Mouse (Mus musculus) gastrocnemius, adult 18-20 months (tissue): ENCODE results near the gene Insc. TPM values are rescaled to one million over a fixed set of nuclear protein-coding genes. Genes with fewer than 3 reads are reported as not detected.
"Not testable (repeated sequence)": the region's sequence is repeated elsewhere in the genome, so short reads cannot be mapped to it uniquely, and the experiment has no call there.

Source experiments
- DNase-seq: peaks from one replicate; pipeline ENCODE4 v3.0.0; 2021; ENCODE audit warnings: low spot score
- long read RNA-seq, 2 experiments: library from polyadenylated mRNA; stranded (forward); transcript quantifications; one replicate each; pipeline ENCODE4 v2.0.0; 2021
- total RNA-seq, 2 experiments: library from RNA; stranded (reverse); gene quantifications; 2 replicates each; pipeline ENCODE4 v1.2.3; 2021

Insc gene
- total RNA-seq = 1 to 10 TPM in 1 of 2 experiments, under 1 TPM in 1; 0.64 to 1.5 TPM
- long read RNA-seq, experiment 1 = 0 reads
- long read RNA-seq, experiment 2, partial matches to known transcripts = 0 of 1 reads
- long read RNA-seq, experiment 2, other reads (novel, unspliced or antisense) = 0 of 1 reads

DNA sequence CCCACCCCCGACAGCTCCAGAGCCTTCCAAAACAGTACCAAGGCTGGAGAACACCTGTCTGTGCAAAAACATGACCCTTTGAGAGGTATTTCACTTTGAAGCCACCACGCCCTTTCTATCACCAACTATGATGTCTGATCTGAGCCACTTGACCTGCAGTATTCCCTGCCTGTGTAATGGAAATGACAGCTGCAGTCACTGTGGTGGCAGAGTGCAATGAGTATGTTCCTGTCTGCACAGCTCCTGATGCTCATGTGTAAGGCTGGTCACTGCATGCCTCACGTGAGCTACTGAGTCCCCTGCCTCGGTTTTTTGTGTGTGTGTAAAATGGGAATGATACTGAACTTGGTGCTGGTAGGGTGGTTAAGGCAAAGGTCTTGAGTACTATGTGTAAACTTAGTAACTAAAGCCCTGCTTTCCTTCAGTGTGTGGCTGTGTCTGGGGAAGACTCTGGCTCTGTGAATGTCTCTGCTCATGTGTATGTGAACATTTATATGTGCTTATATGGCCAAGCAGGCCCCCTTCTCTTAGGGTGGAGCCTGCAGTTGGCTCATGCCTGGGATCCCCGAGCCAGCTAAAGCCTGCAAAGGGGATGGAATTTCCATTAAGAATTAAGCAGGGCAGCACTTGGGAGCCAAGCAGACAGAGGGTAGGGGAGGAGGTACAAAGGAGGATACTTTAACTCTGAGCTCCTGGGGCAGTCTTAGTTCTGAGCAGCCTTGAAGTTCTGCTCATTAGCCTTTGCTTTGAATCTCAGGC, at the start of gene Insc:
Gene Insc (plus strand): TSS at position 673 of the 759 bp plus-strand sequence.
- no peak for DNase-seq

DNA sequence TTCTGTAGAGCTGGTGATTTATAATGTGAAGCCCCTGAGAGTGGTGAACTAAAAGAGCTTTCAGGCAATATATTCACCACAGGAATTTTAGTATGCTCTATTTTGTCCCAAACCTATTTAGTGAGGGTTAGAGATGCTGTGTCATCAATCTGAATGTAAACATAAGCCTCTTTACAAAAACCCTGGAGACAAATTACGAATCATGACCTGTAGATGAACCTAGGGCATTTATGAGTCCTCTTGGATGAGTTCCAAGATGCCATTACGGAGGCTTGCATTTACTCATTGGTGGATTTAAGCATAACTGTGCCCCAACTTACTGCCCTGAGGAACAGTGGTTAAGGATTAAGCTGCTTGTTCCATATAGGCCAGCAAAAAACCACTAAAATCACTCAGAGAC, 42.6 kb upstream of the Insc start:
- DNase-seq = no peak

DNA sequence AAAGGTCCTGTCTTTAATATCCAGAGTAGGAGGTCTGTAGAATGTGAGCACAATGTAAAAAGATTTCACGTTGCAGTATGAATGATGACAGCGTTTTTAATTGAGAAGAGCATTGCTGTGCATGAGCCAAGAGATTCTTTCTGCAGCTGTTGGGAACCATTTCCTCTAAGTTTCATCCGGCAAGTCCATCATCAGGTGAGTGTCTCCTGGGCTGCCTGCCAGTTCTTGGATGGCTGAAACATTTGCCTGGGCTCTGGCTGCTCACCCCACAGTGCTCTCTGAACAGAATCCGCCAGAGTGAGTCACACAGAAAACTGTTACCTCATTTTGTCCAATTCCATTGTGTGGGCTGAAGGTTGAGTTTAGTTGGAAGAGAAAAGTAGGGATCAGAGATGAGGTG, 36.8 kb upstream of the Insc start:
- DNase-seq = no peak

DNA sequence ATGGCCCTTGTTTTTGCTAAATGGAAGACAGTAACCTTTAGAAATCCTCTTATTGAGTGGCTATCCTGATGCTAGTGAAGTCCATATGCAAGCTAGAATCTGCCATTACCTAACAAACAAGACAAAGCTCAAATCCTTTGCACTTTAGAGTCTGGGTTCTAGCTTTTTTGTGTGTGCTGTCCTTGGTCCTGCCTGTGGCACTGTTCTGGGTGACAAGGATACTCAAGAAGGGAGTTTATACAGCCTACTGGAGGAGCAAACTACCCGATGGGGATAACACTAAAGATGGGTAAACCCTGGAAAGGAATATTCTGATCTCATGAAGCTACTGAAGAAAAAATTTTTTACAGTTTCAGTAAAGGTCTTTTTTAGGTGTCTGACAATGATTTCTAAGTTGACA, 36.1 kb upstream of the Insc start:
- DNase-seq = no peak

DNA sequence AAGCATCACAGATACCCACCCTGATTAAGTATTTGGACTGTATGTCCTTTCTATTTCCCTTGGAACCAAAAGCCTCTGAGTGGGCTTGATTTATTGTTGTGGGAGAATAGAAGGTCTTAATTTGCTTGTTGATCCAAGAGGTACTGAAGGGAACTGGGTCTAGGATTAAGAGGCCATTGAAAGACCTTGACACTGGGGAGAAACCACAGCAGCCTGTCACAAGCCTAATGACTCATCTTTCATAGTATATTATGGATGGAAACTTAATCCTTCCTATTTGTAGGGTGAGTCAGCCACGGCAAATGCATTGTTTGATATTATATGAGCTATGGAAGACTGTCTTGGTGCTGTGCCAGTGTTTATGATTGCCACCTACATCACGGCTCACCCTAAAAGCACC, 33.1 kb upstream of the Insc start:
- no peak for DNase-seq

- no peak for DNase-seq
These were observed 31.0 kb upstream of the Insc start for GRCm38 (mm10) chr7:114712523-114712922.

DNA sequence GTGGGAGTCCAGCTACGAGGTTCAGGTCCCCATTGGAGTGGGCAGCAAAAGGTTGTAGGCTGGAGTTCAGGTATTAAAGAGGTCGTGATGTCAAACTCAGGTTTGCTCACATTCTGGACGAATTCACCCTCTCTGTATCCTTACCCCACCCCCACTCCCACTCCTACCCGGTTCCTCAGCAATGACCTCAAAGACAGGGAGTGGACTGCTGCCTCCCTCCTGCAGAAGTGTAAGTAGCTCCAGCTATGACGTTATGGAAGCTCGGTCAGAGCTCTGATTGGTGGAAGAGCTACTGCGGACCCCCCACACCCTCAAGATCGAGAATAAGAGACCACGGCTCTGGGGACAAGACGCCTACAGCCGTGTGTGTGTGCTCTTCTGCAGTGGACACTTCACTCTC, 25.2 kb upstream of the Insc start, which contains the start of gene Calcb:
Gene Calcb (plus strand): TSS at position 344 of the 400 bp plus-strand sequence.
- no peak for DNase-seq

DNA sequence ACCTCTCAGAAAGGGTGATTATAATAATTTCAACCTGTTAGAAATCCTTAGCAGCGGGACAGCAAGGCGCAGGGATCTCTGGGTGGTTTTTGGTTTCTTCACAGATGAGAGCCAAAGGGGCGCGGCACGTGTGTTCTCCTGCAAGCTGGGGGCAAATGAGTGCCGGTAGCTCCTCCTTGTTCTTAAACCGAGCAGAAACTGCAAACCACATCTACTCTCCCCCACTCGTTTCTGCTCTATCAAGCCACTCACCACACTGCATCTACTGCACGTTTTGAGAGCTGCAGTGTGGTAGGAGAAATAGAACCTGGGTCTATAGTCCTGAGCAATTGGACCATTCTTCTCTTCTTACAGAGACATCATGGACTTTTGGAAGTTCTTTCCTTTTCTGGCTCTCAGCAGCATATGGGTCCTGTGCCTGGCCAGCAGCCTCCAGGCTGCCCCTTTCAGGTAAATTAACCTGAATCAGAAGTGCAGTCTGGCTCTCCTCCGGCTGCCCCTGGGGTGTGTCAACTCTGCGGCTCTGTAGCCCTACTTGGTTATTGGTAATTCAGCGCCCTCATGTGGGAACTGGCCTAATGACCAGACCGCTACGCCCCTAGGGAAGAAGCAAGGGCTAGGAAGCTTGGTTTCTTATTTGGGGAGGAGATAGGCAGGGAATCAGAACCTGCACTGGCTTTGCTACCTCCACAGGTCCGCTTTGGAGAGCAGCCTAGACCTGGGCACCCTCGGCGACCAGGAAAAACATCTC, 23.9 kb upstream of the Insc start:
- DNase-seq = no peak

GRCm38 (mm10) chr7:114729696-114730095, 13.8 kb upstream of the Insc start:
- not testable (repeated sequence) for DNase-seq

GRCm38 (mm10) chr7:114731175-114731574, 12.3 kb upstream of the Insc start:
- DNase-seq = no peak

GRCm38 (mm10) chr7:114731700-114732099, 11.8 kb upstream of the Insc start:
- not testable (repeated sequence) for DNase-seq

DNA sequence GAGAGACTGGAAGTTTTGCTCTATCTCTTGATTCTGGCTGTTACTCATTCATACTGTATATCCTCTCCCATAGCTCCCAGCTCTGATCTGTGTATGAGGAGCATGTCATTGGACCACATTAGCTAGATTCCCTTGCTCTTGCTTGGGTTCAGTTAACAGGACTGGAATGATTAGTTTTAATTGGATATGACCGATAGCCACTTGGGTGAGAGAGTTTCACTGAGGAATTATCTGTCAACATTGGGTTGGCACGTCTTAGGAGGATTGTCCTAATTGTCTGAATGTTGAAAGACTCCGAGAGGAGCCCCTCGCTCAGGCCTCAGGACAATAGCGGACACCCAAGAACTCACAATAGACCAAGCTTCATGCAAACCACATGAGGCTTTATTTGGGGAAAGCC, 7.2 kb upstream of the Insc start:
- no peak for DNase-seq

GRCm38 (mm10) chr7:114738166-114738565, 5.3 kb upstream of the Insc start:
- DNase-seq = no peak

DNA sequence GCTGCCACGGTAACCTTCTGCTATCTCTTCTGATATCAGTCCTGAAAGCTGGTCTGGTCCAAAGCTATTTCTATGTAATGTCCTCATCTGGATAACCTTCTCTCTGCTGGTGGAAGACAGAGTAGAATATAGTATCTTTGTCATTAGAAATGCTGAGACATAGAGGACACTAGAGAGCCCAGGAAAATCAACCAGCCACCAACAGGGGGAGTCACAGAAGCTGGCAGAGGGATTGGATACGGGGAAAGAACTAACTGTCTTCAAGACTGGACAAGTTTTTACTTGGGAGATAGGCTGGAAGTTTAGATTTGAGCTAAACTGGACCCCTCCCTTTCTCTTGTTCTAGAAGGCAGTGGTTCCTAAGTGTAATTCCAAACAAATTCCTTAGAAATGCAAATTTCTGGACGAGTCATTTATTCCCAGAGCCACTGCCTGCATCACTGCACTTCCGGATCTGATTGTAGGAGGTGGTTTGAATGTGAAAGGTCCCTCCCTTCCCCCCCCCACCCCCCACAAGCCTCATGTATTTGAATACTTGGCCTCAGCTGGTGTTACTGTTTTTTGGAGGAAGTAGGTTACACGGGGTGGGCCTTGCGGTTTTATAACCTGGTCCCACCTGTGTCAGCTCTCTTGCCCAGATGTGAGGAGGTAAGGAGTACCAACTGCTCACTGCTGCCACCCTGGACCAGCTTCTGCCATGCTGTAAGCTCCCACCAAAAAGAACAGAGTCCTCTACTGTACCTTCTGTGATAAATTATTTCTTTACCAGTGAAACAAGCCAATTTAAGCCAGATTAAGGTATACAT, 2.9 kb upstream of the Insc start:
- DNase-seq = no peak

DNA sequence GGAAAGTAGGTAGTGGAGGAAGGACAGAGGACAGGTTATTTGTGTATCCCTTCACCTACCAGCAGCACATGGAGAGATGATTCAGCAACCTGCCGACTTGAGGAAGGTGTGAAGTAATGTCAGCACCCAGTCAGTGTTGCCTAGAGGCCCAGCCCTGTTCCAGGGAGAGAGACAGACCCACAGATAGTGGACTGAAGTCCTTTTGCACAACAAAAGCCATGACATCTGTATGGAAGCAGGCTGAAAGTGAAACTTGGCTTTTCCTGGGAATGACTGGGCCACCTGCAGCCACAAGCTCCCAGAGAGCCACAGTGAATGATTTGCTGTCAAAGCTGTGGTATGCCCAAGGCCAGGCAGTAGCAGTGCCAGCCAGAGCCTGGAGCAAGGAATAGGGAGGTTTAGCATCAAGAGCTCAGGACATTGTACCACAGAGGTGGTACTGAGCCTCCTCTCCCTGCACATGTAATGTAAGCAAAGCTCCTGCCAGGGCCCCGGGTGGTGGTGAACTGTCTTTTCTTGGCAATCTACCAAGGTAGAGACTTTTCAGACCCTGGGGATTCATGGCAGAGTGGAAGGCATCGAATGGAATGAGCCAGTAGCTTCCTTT, 1.2 kb downstream of the Insc start:
- no peak for DNase-seq

GRCm38 (mm10) chr7:114745481-114746271, 2.2 kb downstream of the Insc start:
- no peak for DNase-seq

GRCm38 (mm10) chr7:114747596-114747995, 4.1 kb downstream of the Insc start:
- DNase-seq = no peak

- DNase-seq = no peak
These were observed 4.7 kb downstream of the Insc start for GRCm38 (mm10) chr7:114748239-114748638.

DNA sequence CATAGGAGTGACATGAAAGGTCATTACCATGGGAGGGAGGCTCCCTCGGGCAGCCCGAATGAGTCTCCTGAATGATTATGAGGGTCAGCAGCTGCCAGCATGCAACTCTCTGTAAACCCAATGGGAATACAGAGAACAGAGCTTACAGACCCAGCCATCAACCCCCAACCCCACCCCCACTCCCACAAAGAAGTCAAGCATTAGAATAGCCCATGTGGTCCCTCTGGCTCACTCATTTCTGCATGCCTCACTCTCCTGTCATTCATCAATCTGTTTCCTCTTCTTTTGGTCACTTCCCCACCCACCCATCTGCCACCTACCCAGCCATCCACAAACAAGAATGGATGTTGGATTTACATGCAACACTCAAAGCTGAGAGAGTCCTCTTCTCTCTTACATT, 10.0 kb downstream of the Insc start:
- no peak for DNase-seq

- DNase-seq = no peak
These were observed 10.7 kb downstream of the Insc start for GRCm38 (mm10) chr7:114754196-114754595.
